13 mouse cellular contexts compared by ENCODE assay signal in the genomic region with DNA sequence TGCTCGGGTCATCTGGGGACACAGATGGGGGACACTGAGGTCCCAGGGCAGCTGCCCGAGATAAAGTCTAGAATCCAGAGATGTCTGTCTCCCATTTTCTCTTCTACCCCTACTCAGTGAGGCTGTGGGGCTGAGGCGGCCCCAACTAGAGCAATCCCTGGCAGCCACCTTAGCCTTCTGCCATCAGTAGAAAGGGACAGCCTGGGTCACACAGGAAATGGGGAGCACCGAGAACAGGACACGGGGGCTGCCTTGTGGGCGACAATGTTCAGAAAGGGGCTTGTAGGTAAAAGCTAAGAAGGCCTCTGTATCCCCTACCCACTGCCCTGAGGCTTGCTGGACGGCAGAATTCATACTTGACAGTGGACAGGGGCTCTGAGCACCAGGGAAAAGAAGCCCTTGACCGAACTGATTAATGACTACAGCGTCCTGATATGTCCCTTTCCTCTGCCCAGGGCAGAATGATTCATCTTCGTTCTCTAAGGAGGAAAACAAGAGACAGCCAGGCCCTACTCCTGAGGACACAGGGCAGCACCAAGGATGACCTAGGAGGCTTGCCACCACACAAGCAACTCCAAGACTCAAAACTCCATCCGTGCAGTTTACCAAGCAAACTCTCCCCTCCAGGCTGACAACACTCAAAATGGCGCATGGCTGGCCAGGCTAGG. TPM values are rescaled to one million over a fixed set of nuclear protein-coding genes. Genes with fewer than 3 reads are reported as not detected.
DNase-seq lines count a peak whose midpoint lies in the region; ATAC-seq and TF ChIP-seq lines count a peak whose summit lies in the region.
"Had no signal": no experiment of that assay in that cellular context is flagged by ENCODE, and none has a peak within 500 bp of the region (broad histone marks: within the 10 kb centered on the region; RNA-seq: fewer than 3 reads in every experiment).

No protein-coding gene starts in this region.

- TF ChIP-seq POLR2A in ES-Bruce4 (IDR thresholded peaks at IDR 0.05; ENCODE audit: insufficient read depth, low read length), result no peak

- no peak overlapping the region for H3K27ac ChIP-seq in heart, embryonic 11.5 days (ENCODE audit: low read depth, low read length)
- peak overlapping the region; percentile 46; the same call in 1 of the 2 replicates for H3K27ac ChIP-seq in layer of hippocampus, adult 2 months
- peak overlapping the region; percentile 74; the same call in 1 of the 2 replicates for H3K27ac ChIP-seq in ES-Bruce4 (ENCODE audit: insufficient read depth, low read length)
- H3K27ac ChIP-seq: forebrain, embryonic 12.5 days had no signal

- DNase-seq in heart, adult 18-20 months, result no peak
- no peak for DNase-seq in layer of hippocampus, adult 2 months (ENCODE audit: low spot score in 2 of 2)
- no peak for DNase-seq in layer of hippocampus, adult 18-20 months (ENCODE audit: low spot score in 2 of 2)
- DNase-seq in Muller cell, postnatal 12 days (ENCODE audit: inconsistent ontology term), result peak; percentile 34
- no peak for DNase-seq in adipocyte (ENCODE audit: low spot score)
- DNase-seq: cerebellum, adult 11 months; liver; thymus, postnatal 36 days had no signal

- H3K4me1 ChIP-seq in heart, embryonic 11.5 days (ENCODE audit: control insufficient read depth, insufficient read depth, low read length), result peaks cover 78% of the 10 kb centered on the region
- H3K4me1 ChIP-seq in ES-Bruce4 (ENCODE audit: control insufficient read depth, insufficient read depth, low read length), result peaks cover 40% of the 10 kb centered on the region

- no peaks in the 10 kb centered on the region for H3K9me3 ChIP-seq in heart, embryonic 11.5 days (replicated peaks; ENCODE audit: control insufficient read depth, low read length)
- no peaks in the 10 kb centered on the region for H3K9me3 ChIP-seq in ES-Bruce4 (replicated peaks; ENCODE audit: control insufficient read depth, insufficient read depth, low read length, poor library complexity, severe bottlenecking)
- H3K9me3 ChIP-seq: forebrain, embryonic 12.5 days; lung, embryonic 15.5 days had no signal

- no peak for ATAC-seq in heart, embryonic 11.5 days (replicated peaks; ENCODE audit: insufficient number of reproducible peaks, low FRiP score, low TSS enrichment)
- ATAC-seq: CD4-positive, CD25-positive, alpha-beta regulatory T cell, adult 4 months had no signal

- no peak for TF ChIP-seq EP300 in ES-Bruce4 (IDR thresholded peaks at IDR 0.05; ENCODE audit: insufficient read depth, low read depth, low read length)

- 0 out of 2 replicates have a peak overlapping the region, but pooled peaks have one; percentile 10 for H3K9ac ChIP-seq in heart, embryonic 11.5 days (ENCODE audit: low read depth, low read length)
- H3K9ac ChIP-seq in ES-Bruce4 (ENCODE audit: low read depth, poor library complexity, severe bottlenecking), result no peak overlapping the region
- H3K9ac ChIP-seq: forebrain, embryonic 12.5 days had no signal

- no peaks in the 10 kb centered on the region for H3K27me3 ChIP-seq in heart, embryonic 11.5 days (ENCODE audit: control insufficient read depth, insufficient read depth, low read length)
- no peaks in the 10 kb centered on the region for H3K27me3 ChIP-seq in ES-Bruce4 (ENCODE audit: control insufficient read depth, insufficient read depth, low read length, poor library complexity, severe bottlenecking)
- H3K27me3 ChIP-seq: forebrain, embryonic 12.5 days; lung, embryonic 15.5 days had no signal

- WGBS in heart, embryonic 11.5 days (ENCODE audit: insufficient replicate concordance), result 74% methylated on average over 12 of the region's 12 CpGs

- no peak for TF ChIP-seq CTCF in layer of hippocampus, adult 2 months (conservative IDR thresholded peaks at IDR 0.05)
- no peak for TF ChIP-seq CTCF in ES-Bruce4 (IDR thresholded peaks at IDR 0.05; ENCODE audit: low read depth, low read length)

- no peak overlapping the region for H3K4me2 ChIP-seq in heart, embryonic 11.5 days

- no peak overlapping the region for H3K4me3 ChIP-seq in heart, embryonic 11.5 days (ENCODE audit: low read depth, low read length)
- H3K4me3 ChIP-seq in layer of hippocampus, adult 2 months, result no peak overlapping the region
- H3K4me3 ChIP-seq in ES-Bruce4 (ENCODE audit: low read depth, low read length), result no peak overlapping the region
- H3K4me3 ChIP-seq: forebrain, embryonic 12.5 days; lung, embryonic 15.5 days had no signal

- peaks cover 31% of the 10 kb centered on the region for H3K36me3 ChIP-seq in heart, embryonic 11.5 days (ENCODE audit: control insufficient read depth, insufficient read depth, low read length)
- no peaks in the 10 kb centered on the region for H3K36me3 ChIP-seq in ES-Bruce4 (ENCODE audit: control insufficient read depth, insufficient read depth, low read length, poor library complexity, severe bottlenecking)

RNA-seq across cellular contexts. Expression of gene Csnk1e, which starts 17.7 kb away (rescaled TPM):
- polyA plus RNA-seq in heart, embryonic 11.5 days (2014; fragmentation: Nextera tagmentation; extraction: Ambion mirVana), result 73.2 and 91.0 TPM in 2 replicates
- 10 to 100 TPM; 40.2 to 44.3 TPM for total RNA-seq in heart, adult 18-20 months (2021)
- total RNA-seq in layer of hippocampus, adult 2 months (2021), result 100 to 1,000 TPM; 104 to 108 TPM
- 100 to 1,000 TPM in 1 of 2 experiments, 10 to 100 TPM in 1; 95.9 to 109 TPM for total RNA-seq in layer of hippocampus, adult 18-20 months (2021)
- 113 and 116 TPM in 2 replicates for polyA plus RNA-seq in ES-Bruce4 (2011; ENCODE audit: insufficient read depth, insufficient read length, low read depth, missing spikeins)

RNA-seq across cellular contexts. Expression of gene Tmem184b, which starts 34.3 kb away (rescaled TPM):
- 55.0 and 56.5 TPM in 2 replicates for polyA plus RNA-seq in heart, embryonic 11.5 days (2014; fragmentation: Nextera tagmentation; extraction: Ambion mirVana)
- total RNA-seq in heart, adult 18-20 months (2021), result 10 to 100 TPM; 34.8 to 36.7 TPM
- 10 to 100 TPM; 53.6 to 56.0 TPM for total RNA-seq in layer of hippocampus, adult 2 months (2021)
- 10 to 100 TPM; 55.0 to 57.9 TPM for total RNA-seq in layer of hippocampus, adult 18-20 months (2021)
- 50.7 and 59.6 TPM in 2 replicates for polyA plus RNA-seq in ES-Bruce4 (2011; ENCODE audit: insufficient read depth, insufficient read length, low read depth, missing spikeins)
